Mouse (Mus musculus): ENCODE results near the gene Emc9.

Emc9 gene

GRCm38 (mm10) chr14:55584702-55585565, at the start of gene Emc9:
Gene Emc9 (minus strand): TSS chr14:55585302.
- DNase-seq = peak; percentile 87

- no peak for DNase-seq
Measured at GRCm38 (mm10) chr14:55629312-55629711, 44.2 kb upstream of the Emc9 start.

- no peak for DNase-seq
Measured at GRCm38 (mm10) chr14:55628077-55628827, 43.1 kb upstream of the Emc9 start.

- DNase-seq = peak; percentile 49
Measured at GRCm38 (mm10) chr14:55618486-55619195, 33.5 kb upstream of the Emc9 start.

GRCm38 (mm10) chr14:55617822-55618221, 32.7 kb upstream of the Emc9 start, which contains the start of gene Rec8:
Gene Rec8 (plus strand): TSS chr14:55618037.
- peak; percentile 87 for DNase-seq

- DNase-seq = no peak
Measured at GRCm38 (mm10) chr14:55616844-55617243, 31.7 kb upstream of the Emc9 start.

- DNase-seq = no peak
Measured at GRCm38 (mm10) chr14:55615876-55616275, 30.8 kb upstream of the Emc9 start.

GRCm38 (mm10) chr14:55614565-55615178, 29.6 kb upstream of the Emc9 start:
- DNase-seq = no peak

- no peak for DNase-seq
Measured at GRCm38 (mm10) chr14:55613346-55613745, 28.2 kb upstream of the Emc9 start.

- DNase-seq = no peak
Measured at GRCm38 (mm10) chr14:55608339-55608738, 23.2 kb upstream of the Emc9 start.

- no peak for DNase-seq
Measured at GRCm38 (mm10) chr14:55605743-55606459, 20.8 kb upstream of the Emc9 start.

- no peak for DNase-seq
Measured at GRCm38 (mm10) chr14:55604823-55605222, 19.7 kb upstream of the Emc9 start.

GRCm38 (mm10) chr14:55603633-55604576, 18.8 kb upstream of the Emc9 start:
- peak; percentile 83 for DNase-seq

- no peak for DNase-seq
Measured at GRCm38 (mm10) chr14:55603271-55603632, 18.1 kb upstream of the Emc9 start, which contains the start of gene Irf9. Gene Irf9 (plus strand): TSS chr14:55603571.

- no peak for DNase-seq
Measured at GRCm38 (mm10) chr14:55598521-55599390, 13.7 kb upstream of the Emc9 start.

GRCm38 (mm10) chr14:55596036-55596690, 11.1 kb upstream of the Emc9 start:
- DNase-seq = peak; percentile 34

GRCm38 (mm10) chr14:55592226-55592625, 7.1 kb upstream of the Emc9 start:
- peak; percentile 62 for DNase-seq

- DNase-seq = peak; percentile 93
Measured at GRCm38 (mm10) chr14:55591331-55591891, 6.3 kb upstream of the Emc9 start, which contains the start of gene Rnf31. Gene Rnf31 (plus strand): TSS chr14:55591708.

All from cerebellum, adult 11-12 months (tissue).